Mouse (Mus musculus): ENCODE data around the gene Camk2g.

DNA sequence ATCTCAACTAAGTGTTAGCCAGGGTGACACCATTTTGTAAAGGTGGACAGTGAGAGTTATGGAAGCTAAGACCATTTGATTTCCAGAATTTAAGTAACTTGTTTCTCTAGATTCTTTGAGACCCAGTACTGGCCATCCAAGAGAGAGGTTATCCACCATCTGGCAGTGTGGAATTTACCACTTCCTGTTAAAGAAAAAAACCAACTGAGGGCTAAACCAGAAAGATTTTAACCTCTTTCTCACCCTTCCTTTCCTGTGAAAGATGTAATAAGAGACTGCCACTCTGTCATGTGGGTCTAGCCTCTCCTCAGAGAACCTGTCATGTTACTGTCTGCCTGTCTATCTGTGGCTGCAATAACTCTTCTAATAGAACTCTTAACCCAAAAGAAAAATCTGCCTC lies 15.9 kb upstream of the Camk2g start:
- TF ChIP-seq POLR2A (IDR thresholded peaks at IDR 0.05; ENCODE audit: insufficient read length, low read depth) (no peak), POLR2AphosphoS2 (IDR thresholded peaks at IDR 0.05; ENCODE audit: insufficient read length, low read depth) (no peak)

Measured in myocyte (in vitro differentiated cells).